Mouse (Mus musculus) liver, adult 2 months (tissue): ENCODE results near the gene Grk5.

ENCODE experiments used
- CTCF ChIP-seq: fragments of 200-500 bp; IDR thresholded peaks from 2 replicates; pipeline ENCODE4 v1.5.1; 2011; ENCODE audit warnings: low read depth, low read length, control low read depth
- POLR2A ChIP-seq: fragments of 200-500 bp; IDR thresholded peaks from 2 replicates; pipeline ENCODE4 v1.6.1; 2011; ENCODE audit warnings: low read length, control low read depth; ENCODE audit not compliant: insufficient read depth; ENCODE audit errors: extremely low read depth

- TF ChIP-seq CTCF (no peak), POLR2A (no peak)
These were observed 142.0 kb downstream of the Grk5 start for GRCm38 (mm10) chr19:61031570-61031969.
